Mouse (Mus musculus) cortical plate, adult 2 months (tissue): ENCODE data around the gene Mcl1.

Experiments
- CTCF ChIP-seq: fragments of 200-500 bp; IDR thresholded peaks from 2 replicates; pipeline ENCODE4 v1.5.1; 2011; ENCODE audit warnings: mild to moderate bottlenecking, control low read depth, low read length; ENCODE audit not compliant: insufficient read depth; ENCODE audit errors: extremely low read depth
- POLR2A ChIP-seq: fragments of 200-500 bp; IDR thresholded peaks from 2 replicates; pipeline ENCODE4 v1.6.1; 2011; ENCODE audit warnings: mild to moderate bottlenecking, low read length, control low read depth; ENCODE audit not compliant: insufficient read depth; ENCODE audit errors: extremely low read depth

GRCm38 (mm10) chr3:95627763-95628162, 30.8 kb upstream of the Mcl1 start:
- TF ChIP-seq CTCF (no peak), POLR2A (peak; percentile 72)
